Mouse (Mus musculus) neural tube, embryonic 14.5 days (tissue): Measurements from ENCODE around the gene Stard10. TPM values are rescaled to one million over a fixed set of nuclear protein-coding genes. Genes with fewer than 3 reads are reported as not detected.
A peak's percentile ranks its signal among the peaks of the same experiment; 100 is the strongest.

Experiments
- ATAC-seq: fragments of 200-750 bp; cut with Nextera tagmentation; 2 replicates; pipeline ENCODE4 v1.8.0; 2017; ENCODE audit warnings: low read depth, mild to moderate bottlenecking, moderate TSS enrichment, moderate library complexity
- H3K27ac ChIP-seq: fragments of 300-500 bp; sonication (generic); 2 replicates; pipeline ENCODE4 v1.5.1; 2014; ENCODE audit warnings: low read depth, mild to moderate bottlenecking, control low read depth, low read length, moderate library complexity, mixed read lengths
- H3K27me3 ChIP-seq: fragments of 300-500 bp; sonication (generic); 2 replicates; pipeline ENCODE4 v1.6.1; 2014; ENCODE audit warnings: low read length; ENCODE audit not compliant: control insufficient read depth, insufficient read depth
- H3K36me3 ChIP-seq: fragments of 300-500 bp; sonication (generic); 2 replicates; pipeline ENCODE4 v1.6.1; 2014; ENCODE audit warnings: low read length, mixed read lengths; ENCODE audit not compliant: control insufficient read depth, insufficient read depth
- H3K4me1 ChIP-seq: fragments of 300-500 bp; sonication (generic); 2 replicates; pipeline ENCODE4 v1.6.1; 2014; ENCODE audit warnings: low read length; ENCODE audit not compliant: control insufficient read depth, insufficient read depth
- H3K4me2 ChIP-seq: fragments of 300-500 bp; sonication (generic); 2 replicates; pipeline ENCODE4 v1.6.1; 2014; ENCODE audit warnings: mild to moderate bottlenecking, low read depth, low read length, control low read depth
- H3K4me3 ChIP-seq: fragments of 300-500 bp; sonication (generic); 2 replicates; pipeline ENCODE4 v1.5.1; 2014; ENCODE audit warnings: low read depth, low read length, control low read depth, mixed read lengths
- H3K9ac ChIP-seq: fragments of 300-500 bp; sonication (generic); replicated peaks from 2 replicates; pipeline ENCODE4 v1.6.1; 2014; ENCODE audit warnings: low read depth, mild to moderate bottlenecking, control low read depth, low read length, mixed read lengths
- H3K9me3 ChIP-seq: fragments of 300-500 bp; sonication (generic); 2 replicates; pipeline ENCODE4 v1.6.1; 2016; ENCODE audit warnings: low read length; ENCODE audit not compliant: control insufficient read depth
- WGBS: fragments of 180-500 bp; shearing (Covaris S2); extraction: QIAGEN DNeasy Blood & Tissue Kit; methylation state at CpG from one replicate; pipeline ENCODE4 v1.1.7; 2014; 5-methylcytosine and 5-hydroxymethylcytosine counted together
- polyA plus RNA-seq: library from polyadenylated mRNA; unstranded; fragments of >200 nt; fragmentation: Nextera tagmentation; extraction: Ambion mirVana; gene quantifications from 2 replicates; pipeline ENCODE4 v1.2.1, GENCODE M21; 2014

Gene Stard10
- polyA plus RNA-seq, 1 experiment from 2014 or later = 17.4 TPM

DNA sequence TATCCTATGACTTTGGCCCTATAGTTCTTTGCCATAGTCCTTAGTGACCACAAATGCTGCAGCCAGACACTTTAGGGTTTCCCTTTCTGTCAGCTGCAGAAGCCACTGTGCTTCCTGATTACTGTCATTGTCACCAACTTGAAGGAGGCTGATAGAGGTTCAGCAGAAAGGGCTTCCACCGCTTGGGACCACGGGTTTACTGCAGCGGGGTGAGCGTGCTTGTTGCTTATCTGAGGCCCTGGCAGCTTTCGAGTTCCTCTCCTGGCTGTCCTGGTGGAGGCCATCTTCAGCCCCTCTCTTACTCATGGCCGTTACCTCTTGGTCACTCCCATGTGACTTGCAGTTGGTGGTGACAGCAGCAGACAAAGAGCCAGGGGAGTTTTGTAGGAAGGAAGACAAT is 72.4 kb downstream of the Stard10 start:
- Histone ChIP-seq H3K4me1 (0 out of 2 replicates have a peak, but pooled peaks cover 4% of the 10 kb centered on the region), H3K36me3 (no peaks in the 10 kb centered on the region), H3K4me2 (no peak overlapping the region), H3K27me3 (no peaks in the 10 kb centered on the region), H3K9ac (no peak overlapping the region), H3K9me3 (no peaks in the 10 kb centered on the region), H3K27ac (no peak overlapping the region), H3K4me3 (no peak overlapping the region)
- WGBS = 92% methylated on average over 6 of the region's 6 CpGs
- no peak for ATAC-seq

DNA sequence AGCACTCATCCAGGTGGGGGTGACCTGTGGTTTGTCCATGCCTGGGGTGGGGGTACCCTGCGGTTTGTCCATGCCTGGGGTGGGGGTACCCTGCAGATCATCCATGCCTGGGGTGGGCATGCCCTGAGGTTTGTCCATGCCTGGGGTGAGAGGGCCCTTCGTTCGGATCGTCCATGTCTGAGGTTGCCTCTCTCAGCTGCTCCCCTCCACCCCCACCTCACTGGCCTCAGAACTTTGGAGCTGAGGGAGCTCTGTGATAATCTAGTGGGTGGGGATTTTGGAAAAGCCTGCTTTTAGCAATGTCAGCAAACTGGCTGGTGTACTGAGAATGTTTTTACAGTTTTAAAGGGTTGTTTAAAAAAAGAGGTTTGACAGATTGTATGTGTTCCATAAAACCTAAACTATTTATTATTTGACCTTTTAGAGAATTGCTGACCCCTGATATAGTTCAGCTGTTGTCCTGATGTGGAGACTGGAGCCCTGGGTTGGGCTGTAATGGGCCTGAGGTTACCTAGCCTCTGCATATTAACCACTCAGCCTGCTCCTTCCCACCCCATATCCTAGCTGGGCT is 75.1 kb downstream of the Stard10 start:
- Histone ChIP-seq H3K27ac (no peak overlapping the region), H3K4me2 (no peak overlapping the region), H3K9me3 (no peaks in the 10 kb centered on the region), H3K9ac (no peak overlapping the region), H3K4me1 (no peaks in the 10 kb centered on the region), H3K27me3 (no peaks in the 10 kb centered on the region), H3K4me3 (no peak overlapping the region), H3K36me3 (no peaks in the 10 kb centered on the region)
- 86% methylated on average over 4 of the region's 4 CpGs for WGBS
- no peak for ATAC-seq

DNA sequence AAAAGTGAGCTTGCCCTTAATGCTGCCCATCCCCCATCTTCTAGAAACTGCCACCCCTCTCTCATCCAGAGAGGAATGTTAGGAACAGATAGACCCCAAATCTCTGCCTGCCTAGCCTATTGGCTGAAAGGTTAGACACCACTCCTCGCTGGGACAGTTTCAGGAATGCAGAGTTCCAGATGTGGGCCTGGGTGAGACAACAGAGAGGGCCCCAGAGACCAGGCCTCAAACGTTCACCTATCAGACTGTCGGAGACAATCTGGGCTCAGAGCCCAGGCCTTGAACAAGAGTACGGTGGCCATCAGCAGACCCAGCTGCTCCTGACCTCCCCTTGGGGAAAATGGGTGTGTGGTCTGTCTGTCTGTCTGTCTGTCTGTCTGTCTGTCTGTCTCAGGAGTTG is 76.1 kb downstream of the Stard10 start:
- no peak for ATAC-seq
- 65% methylated on average over 4 of the region's 4 CpGs for WGBS
- Histone ChIP-seq H3K9ac (no peak overlapping the region), H3K27ac (no peak overlapping the region), H3K36me3 (no peaks in the 10 kb centered on the region), H3K4me1 (no peaks in the 10 kb centered on the region), H3K4me2 (no peak overlapping the region), H3K27me3 (no peaks in the 10 kb centered on the region), H3K9me3 (no peaks in the 10 kb centered on the region), H3K4me3 (no peak overlapping the region)

DNA sequence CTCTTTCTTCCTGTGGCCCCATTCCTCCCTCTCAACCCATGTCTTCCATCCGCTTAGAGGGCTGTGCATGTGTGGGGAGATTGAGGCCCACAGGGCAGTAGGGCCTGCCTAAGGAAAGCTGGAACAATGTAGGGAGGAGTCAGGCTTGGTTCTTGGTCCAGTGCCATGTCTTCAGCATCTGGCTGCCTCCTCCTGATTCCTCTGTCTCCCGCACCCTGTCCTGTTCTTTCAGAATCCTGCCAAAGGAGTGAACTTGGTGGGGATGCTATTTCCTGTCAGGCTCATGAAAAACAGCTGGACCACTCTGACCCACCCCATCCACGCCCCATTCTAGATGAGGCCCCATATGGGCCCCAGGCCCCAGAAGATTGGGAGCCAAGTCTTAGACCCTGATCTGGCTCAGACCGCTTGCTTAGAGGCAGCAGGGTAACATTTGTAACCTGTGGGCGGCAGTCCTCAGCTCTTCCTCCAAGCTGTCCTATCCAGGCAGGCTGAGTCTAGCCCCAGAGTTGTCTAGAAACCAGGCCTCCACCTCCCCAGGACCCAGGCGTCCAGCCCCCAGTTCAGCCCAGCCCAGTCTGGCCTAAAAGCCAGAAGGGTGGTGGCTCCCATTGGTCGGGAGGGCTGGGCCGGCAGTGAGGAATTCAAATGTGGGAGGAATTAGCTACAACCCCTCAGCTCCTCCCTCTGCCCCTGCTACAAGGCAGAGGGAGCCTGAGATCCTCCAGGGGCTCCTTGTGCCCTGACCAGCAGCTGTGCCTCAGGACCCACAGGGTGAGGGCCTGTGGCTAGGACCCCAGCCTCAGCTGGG is 77.0 kb downstream of the Stard10 start:
- Histone ChIP-seq H3K9me3 (no peaks in the 10 kb centered on the region), H3K4me3 (no peak overlapping the region), H3K27ac (no peak overlapping the region), H3K4me2 (no peak overlapping the region), H3K36me3 (no peaks in the 10 kb centered on the region), H3K27me3 (no peaks in the 10 kb centered on the region), H3K9ac (no peak overlapping the region), H3K4me1 (no peaks in the 10 kb centered on the region)
- WGBS = 41% methylated on average over 8 of the region's 8 CpGs
- peak; percentile 56; the same call in 1 of the 2 replicates for ATAC-seq

DNA sequence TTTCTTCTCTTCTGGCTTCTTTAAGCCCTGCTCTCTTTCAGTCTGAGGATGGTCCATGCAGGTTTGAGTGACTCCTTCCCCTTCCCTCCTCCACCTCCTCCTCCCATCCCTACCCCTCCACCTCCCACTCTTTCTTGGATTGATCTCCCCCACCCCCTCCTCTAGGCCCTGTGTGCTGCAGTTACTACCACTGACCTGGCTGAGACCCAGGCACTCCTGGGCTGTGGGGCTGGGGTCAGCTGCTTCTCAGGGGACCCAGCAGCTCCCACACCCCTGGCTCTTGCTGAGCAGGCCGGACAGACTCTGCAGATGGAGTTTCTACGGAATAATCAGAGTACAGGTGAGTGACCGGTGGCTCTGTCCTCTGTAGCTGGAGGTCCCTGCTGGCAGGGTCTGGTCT is 77.7 kb downstream of the Stard10 start:
- no peak overlapping the region for H3K9ac ChIP-seq
- no peak overlapping the region for H3K27ac ChIP-seq
- H3K4me3 ChIP-seq = no peak overlapping the region
- ATAC-seq = no peak
- WGBS = 65% methylated on average over 3 of the region's 3 CpGs
- H3K9me3 ChIP-seq = no peaks in the 10 kb centered on the region
- no peak overlapping the region for H3K4me2 ChIP-seq
- no peaks in the 10 kb centered on the region for H3K27me3 ChIP-seq
- no peaks in the 10 kb centered on the region for H3K4me1 ChIP-seq
- no peaks in the 10 kb centered on the region for H3K36me3 ChIP-seq

DNA sequence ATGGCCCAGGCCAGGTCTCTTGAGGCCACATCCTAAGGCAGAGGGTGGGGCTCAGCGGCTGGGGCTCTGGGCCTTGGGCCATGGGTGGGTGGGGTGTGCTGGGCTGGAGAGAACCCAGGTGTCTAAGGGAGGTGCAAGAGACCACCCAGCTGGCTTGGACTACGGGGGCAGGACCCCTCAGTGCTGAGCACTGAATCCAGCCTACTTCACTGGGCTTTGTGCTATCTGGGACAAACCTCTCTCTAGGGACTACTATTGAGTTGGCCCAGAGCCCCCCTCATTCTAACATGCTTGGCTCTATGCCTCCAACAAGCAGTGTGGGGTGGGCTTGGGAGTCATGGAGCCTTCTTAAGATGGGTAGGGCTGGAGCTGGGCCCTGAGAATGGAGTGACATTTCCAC is 78.6 kb downstream of the Stard10 start:
- Histone ChIP-seq H3K27ac (no peak overlapping the region), H3K4me2 (no peak overlapping the region), H3K9ac (no peak overlapping the region), H3K36me3 (no peaks in the 10 kb centered on the region), H3K27me3 (no peaks in the 10 kb centered on the region), H3K9me3 (no peaks in the 10 kb centered on the region), H3K4me3 (no peak overlapping the region), H3K4me1 (no peaks in the 10 kb centered on the region)
- 73% methylated on average over 2 of the region's 2 CpGs for WGBS
- no peak; the same call in 1 of the 2 replicates for ATAC-seq

Other genes starting within 250 kb of the Stard10 start
- 51.6 TPM in 2 replicates for gene Fchsd2, start 224.2 kb upstream of the Stard10 start, polyA plus RNA-seq
- 17.2 and 28.8 TPM in 2 replicates for gene Atg16l2, start 14.8 kb upstream of the Stard10 start, polyA plus RNA-seq
- gene Arap1, start 31.0 kb downstream of the Stard10 start, polyA plus RNA-seq = 4.0 and 11.1 TPM in 2 replicates
- not detected in 2 replicates for gene Gm45837, start 93.8 kb downstream of the Stard10 start, polyA plus RNA-seq
- gene Pde2a, start 104.6 kb downstream of the Stard10 start, polyA plus RNA-seq = 13.5 and 24.5 TPM in 2 replicates